Mouse (Mus musculus) Muller cell, postnatal 12 days (primary cell): ENCODE data around the gene Dusp23.
A peak's percentile ranks its signal among the peaks of the same experiment; 100 is the strongest.

Experiments
- DNase-seq: peaks from one replicate; pipeline ENCODE4 v3.0.0-alpha.2; 2015; ENCODE audit errors: inconsistent ontology term

Gene Dusp23

DNA sequence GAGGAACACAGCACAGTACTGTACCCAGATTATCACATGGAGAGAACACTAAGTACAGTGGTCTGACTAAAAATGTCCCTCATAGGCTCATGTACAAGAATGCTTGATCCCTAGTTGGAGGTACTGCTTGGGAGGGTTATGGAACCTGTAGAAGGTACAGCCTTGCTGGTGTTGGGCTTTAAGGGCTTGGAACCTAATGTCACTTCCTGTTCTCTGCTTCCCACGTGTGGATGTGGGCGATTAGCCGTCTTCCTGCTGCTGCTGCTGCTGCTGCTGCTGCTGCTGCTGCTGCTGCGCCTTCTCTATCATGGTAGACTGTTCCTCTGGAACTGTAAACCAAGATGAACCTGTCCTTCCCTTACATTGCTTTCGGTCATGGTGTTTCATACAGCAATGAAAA, 9.2 kb downstream of the Dusp23 start:
- DNase-seq, result no peak

DNA sequence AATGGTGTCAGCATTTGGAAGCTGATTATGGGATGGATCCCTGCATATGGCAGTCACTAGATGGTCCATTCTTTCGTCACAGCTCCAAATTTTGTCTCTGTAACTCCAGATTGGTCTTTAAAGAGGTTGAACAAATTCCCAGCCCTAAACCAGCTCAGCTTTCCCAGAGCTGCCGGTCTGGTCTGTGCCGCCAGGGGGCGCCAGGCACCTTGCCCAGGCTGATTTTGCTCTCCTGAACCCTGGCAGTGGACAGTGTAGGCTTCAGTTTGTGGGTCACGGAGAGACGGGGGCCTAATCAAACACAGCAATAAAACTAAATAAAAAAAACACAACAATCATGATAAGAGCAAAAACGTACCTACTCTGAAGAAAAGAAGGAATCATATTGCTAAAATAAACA, 13.5 kb downstream of the Dusp23 start:
- peak; percentile 55 for DNase-seq

DNA sequence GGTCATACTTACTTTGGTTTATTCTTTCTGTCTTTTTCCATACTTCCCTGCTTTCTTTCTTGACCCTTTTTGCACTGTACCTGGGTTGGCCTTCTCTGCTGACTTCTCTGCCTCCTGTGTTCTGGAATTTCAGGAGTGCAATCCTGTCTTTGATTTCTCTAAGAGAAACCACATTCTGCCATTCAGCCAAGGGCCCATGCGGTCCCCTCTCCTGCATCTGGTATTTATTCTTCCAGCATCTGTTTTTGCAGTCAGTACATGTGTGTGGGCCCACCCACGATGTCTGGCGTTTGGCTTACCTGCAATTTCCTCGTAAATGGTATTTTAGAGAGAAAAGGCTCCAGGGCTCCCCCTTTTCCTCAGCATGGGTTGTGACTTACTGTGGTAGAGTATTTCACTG, 14.6 kb downstream of the Dusp23 start:
- DNase-seq, result no peak

DNA sequence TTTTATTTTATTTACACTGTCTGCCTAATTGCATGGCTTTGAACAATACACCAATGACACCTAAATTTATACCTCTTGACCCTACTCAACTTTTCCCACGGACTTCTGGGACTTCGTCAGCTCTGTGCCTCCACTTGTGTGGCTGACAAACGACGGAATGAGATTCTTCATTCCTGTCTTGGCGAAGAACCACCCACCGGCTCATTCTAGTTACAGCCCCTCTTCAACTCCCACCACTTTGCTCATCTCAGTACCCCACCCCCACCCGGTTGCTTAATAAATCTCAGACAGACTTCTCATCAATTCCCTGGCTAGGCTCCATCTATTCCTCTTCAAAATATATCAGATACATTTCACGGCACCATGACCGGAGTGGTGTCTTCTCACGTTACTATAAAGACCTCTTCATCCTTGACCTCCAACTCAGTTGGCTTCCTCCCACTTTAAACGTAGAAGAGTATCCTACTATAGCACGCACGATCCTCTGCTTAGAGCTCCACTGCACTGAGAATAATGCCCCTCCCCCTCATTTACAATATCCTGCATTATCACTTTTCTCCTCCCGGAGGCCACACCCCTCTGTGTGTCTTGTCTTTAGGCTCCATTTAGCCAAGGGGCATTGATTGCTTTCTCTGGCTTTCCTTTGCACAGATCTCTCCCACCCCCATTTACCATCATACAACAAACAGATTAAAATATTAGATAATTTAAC, 15.2 kb downstream of the Dusp23 start:
- no peak for DNase-seq

DNA sequence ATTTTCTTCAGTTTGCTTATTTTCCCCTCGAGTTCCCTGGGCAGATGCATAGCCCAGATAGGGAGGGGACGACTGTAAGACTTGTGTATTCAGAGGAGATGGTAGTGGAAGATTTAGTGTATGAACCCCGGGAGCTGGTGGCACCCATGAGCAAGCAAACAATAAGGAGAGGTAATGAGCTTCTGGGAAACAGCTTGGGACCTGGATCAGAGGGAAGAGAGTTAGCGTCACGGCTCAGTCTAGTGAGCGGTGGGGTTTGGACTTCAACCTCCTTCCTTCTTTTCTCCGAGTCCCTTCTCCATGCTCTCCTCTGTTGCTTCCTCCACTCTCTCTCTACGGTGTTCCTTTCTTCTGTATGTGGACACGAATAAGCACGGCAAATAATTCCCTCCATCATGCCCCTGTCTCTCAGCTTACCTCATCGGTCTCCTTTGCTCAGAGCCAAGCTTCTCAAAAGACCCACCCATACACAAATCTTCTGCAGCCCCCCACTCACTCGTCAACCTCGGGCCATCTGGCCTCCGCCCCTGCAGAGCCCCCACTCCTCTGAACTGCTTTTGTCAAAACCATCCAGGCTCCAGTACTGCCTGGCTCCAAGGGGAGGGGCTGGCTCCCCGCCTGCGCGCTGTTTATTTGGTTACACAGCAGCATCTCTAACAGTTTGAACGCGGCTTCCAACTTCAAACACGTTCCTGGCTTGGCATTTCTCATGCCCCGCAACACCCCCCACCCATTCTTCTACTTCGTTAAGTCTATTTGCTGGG, 16.0 kb downstream of the Dusp23 start:
- peak; percentile 45 for DNase-seq

DNA sequence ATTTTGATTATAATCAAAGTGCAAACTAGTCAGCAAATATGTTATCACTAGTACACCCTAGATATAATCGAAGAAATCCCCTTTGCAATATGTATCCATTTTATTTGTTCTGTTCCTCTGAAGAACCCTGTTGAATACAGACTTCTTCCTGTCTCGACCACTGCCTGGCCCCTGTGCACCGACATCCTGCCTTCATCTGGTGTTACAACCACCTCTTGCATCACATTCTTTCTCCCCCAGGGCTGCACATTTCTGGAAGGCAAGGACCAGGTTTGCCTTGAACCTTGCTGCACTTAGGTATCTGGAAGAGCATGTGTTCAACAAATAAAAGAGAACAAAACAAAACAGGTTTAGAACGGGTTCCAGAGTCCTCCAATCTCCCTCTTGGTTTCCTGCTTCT, 17.4 kb downstream of the Dusp23 start:
- no peak for DNase-seq

DNA sequence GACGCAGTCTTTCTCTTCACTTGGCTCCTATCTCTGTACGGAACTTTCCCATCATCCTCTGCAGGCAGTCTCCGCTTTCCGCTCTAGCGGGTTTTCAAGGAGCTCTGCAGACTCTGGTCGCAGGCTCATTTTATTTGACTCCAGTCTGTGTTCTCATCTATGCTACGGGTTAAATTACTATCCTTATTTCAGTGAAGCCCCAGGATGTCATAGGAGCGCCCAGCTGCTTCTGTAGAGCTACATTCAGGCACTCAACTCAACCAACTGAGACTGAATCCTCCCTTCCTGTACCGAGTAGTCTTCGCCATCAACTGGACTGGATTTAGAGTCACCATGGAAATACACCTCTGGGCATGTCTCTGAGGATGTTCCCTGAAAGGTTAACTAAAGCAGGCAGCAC, 18.1 kb downstream of the Dusp23 start:
- no peak for DNase-seq

DNA sequence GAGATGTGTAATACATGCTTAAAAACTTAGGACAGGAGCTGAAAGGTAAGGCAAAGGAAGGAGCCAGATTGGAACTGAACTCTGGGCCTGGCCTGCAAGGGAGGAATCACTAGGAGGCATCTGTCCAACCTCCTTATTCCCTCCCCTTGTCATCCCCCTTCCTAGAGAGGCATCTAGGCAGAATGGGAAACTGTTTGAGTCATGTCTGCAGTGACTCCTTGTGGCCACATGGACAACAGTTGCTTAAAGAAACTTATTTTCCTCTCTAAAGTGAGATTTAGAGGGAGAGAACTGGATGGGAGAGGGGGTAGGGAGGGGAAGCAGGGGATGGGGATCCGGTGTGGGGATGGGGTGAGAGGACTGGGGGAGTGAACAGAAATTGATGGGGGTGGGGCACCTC, 20.0 kb downstream of the Dusp23 start:
- DNase-seq, result peak; percentile 5

DNA sequence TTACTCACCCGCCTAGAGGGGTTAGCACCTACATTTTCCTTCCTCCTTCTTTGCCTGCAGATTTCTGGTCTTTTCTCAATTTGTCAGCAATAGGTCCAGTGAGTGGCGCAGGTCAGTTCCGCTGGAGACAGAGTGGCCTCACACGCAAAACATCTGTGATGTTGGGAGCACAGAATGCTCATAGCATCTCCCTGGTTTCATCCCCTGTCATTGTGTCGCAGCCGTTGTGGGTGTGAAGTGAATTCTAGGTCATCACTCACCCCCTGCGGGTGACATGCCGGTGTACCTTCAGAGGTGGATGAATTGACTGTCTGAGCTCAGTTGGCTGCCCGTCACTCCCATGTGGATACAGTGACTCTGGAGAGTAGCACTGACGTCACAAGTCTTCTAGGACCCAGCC, 21.5 kb downstream of the Dusp23 start:
- DNase-seq, result no peak

DNA sequence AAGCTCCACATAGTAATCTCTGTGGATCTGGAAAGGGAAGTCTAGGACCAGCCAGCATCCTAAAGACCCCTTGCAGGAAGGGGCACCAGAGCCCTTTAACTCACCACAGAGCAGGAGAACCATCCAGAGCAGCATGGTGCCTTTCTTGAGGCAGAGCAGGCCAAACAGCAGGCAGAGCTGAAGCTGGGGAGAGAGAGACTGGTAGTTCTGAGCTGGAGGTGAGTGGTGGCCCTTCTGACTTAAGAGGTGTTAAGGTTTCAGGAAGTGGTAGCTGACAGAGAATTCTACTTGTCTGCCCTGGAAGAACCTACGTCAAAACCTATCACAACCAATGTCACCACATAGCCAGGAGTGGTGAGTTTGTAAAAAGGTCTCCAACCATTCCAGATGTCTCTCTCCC, 30.4 kb downstream of the Dusp23 start, which contains the start of gene Fcrl6:
Gene Fcrl6 (minus strand): TSS at position 226 of the 400 bp plus-strand sequence.
- no peak for DNase-seq

DNA sequence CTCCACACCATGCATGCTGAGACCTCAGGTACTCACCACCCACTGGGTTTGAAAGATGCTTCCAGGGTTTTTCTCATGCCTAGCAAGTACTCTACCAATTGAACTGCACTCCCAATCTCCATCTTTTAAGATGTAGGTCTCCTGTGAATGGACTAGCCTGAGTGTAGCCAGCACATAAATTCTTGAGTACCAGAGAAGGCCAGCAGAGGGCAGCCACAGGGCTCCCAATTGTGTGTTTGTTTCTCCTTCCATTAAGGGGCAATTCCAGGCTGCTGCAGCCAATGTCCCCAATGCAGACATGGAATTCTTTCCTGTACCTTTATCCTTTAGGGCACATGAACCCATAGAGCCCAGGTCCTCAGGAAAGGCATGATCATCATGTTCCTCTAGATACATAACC, 38.3 kb downstream of the Dusp23 start:
- peak; percentile 13 for DNase-seq

DNA sequence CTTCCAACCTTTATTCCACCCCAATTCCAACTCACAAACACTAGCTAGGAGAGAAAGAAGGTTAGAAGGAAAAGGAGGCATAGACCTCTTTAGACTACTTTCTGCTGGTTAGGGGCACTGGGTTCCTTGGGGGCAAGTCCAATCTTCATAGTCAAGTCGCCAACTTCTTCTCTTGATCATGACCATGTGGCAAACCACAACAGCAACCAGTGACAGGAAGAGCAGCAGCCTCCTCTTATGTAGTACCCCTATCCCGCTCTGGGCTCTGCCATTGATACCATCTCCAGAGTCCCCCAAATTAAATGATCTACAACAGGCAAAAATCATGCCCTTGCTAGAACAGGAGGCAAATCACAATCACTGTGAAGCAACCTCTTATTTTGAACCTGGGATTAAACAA, 38.8 kb downstream of the Dusp23 start:
- no peak for DNase-seq

DNA sequence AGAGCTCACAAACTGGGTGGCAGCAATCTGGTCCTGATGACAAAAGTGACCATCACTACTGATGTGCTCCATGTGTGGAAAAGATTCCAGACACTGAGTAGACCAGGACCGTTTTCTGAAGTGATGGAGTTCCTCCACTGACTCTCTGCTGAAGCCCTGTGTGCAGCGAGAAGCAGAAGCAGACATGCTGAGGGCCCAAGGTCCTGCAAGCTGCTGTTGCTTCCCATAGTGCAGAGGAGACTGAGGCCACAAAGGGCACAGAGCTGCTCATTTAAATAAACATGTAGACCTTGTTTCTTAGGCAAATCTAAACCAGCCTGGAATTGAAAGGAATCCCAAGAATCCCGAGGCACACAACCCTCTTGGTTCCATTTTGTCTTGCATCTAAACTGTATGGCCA, 39.4 kb downstream of the Dusp23 start:
- no peak for DNase-seq

DNA sequence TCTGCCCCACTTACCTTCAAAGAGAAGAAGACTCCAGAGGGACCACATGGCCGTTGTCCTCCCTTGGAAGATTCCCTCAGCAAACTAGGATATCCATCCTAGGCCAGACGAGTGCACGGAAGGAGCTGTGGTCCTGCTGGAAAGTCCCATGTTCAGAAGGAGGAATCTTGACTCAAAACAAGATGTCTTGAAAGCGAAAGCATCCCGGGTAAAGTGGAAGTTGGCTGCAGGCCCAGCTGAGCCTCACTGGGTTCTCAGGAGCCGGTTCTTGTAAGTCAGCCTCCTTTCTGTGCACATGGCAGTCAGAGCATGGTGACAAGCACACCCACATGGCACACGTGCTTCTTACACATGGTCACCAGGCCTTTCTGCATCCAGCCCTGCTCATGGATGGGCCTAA, 42.4 kb downstream of the Dusp23 start, which contains the start of gene Slamf8:
Gene Slamf8 (minus strand): TSS at position 184 of the 400 bp plus-strand sequence.
- no peak for DNase-seq

DNA sequence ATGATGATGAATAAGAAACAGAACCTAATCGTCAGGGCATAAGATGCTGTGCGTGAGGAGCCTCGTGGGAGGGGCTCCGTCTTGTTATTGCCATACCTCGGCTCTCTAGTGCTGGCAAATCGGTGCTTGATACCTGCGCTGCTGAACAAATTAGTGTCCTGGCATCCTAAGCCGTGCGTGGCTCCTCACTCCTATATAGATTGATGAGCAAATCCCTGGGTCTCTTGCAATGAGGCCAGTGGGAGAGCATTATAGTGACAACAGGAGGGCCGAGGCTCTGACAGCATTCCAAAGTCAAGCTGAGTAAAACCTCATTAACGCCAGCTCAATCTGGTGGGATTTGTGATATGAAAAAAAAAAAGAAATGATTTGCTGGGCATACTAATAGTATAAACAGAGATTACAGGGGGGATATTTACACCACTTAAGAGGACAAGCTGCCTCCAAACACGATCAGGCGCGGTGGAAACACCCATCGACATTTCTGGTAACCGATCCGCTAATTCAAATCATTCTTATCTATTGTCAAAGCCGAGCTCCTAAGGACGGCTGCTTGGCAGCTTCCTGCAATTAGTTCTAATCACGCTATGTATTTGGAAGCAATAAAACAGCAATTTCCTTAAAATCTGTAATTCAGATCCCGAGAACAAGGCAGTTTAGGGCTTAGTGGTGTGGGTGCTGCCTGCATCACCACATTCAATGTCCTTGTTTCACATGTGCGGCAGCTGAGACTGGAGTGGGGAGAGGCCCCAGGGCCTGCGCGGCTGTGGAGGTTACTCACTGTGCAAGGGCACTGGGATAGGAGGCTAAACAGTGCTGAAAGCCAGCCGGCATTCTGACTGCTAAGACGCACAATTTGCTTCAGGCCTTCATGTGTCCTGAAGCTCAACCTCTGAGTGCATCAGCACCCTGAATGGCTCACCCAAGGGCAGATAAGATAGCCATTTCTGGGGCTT, 46.9 kb downstream of the Dusp23 start:
- DNase-seq, result peak; percentile 27

DNA sequence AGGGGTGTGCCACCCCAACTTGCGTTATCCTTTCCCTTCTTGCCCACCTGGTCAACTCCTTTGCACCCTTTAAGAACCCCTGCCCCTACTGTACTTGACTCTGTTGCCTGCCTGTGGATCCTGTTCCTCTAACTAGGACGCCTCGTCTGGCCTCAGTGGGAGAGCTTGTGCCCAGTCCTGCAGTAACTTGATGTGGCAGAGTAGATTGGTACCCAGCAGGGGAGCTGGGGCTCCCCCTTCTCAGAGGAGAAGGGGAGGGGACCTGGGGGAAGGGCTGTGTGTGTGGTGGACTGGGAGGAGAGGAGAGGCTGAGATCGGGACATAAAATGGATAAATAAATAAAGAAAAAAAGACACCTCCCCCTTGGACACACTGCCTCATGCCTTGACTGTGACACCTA, 47.7 kb downstream of the Dusp23 start:
- DNase-seq, result no peak

DNA sequence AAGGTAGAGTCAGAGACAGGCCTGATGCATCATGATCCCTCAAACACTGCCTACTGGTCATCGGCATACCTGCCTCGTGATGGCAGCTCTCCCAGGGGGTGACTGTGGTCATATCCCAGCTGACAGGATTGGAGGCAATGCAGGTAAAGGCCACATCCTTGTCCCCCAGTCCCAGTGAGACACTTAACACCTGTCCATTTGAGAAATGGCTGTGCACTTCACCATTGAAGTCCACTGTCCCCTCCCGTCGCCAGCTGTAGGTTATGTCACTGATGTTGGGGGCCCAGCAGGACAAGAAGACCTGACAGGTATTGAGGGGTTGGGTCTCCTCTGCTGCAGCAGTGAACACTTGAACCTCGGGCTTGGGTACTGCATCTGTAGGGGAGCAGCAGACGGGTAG, 48.5 kb downstream of the Dusp23 start:
- DNase-seq, result no peak

DNA sequence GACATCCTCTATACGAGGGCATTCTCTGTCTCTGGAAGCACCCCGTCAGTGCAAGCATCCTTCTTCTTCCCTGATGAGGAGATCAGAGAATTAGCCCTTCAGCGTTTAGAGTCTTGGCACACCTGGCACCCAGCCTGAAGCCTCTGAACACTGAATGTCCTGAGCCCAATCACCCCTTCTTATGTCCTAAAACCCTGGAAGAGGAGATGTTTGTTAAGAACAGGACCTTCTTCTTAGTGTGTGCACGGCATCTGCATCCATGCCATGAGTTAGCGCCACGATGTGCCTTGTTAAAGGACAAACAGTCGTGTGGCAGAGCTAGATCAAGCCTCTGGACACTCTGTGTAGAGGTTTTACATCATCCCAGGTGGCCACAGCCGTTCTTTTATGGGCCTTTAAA, 50.3 kb downstream of the Dusp23 start:
- DNase-seq, result no peak
